Mouse (Mus musculus): ENCODE results near the gene Itsn1.

Gene Itsn1

DNA sequence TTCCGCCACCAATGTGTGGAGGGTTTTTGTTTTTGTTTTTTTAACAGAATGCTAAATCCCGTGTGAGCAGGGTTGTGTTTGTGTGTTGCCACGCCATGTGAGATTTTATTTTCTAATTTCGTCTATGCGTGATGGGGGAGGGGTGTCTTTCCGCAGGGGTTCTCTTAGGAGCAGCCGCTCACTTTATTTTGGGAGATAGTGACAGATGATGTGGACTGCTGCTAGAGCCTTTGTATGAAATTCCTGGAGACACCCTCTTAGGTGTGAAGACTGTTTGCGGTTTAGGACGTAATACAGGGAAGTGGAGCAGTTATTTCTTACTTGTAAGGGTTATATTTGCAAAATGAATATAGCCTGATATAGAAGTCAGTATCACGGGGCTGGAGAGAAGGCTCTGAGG lies 176.9 kb downstream of the Itsn1 start:
- DNase-seq (ENCODE audit: low read depth, low spot score), result no peak

DNA sequence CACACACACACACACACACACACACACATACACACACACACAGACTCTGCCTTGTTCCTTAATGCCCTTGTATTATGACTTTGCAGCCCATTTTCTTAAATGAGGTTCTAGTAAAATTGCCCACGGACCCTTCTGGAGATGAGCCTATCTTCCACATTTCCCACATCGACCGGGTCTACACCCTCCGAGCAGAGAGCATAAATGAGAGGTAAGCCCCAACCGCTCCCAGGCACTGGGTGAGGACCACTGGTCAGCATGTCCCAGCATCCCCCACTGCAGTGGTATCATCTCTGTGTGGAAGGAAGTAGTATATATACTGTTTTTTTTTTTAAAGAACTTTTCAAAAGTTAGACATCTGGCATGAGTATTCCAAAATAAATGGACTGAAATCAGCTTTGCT lies 177.6 kb downstream of the Itsn1 start:
- no peak for DNase-seq (ENCODE audit: low read depth, low spot score)

DNA sequence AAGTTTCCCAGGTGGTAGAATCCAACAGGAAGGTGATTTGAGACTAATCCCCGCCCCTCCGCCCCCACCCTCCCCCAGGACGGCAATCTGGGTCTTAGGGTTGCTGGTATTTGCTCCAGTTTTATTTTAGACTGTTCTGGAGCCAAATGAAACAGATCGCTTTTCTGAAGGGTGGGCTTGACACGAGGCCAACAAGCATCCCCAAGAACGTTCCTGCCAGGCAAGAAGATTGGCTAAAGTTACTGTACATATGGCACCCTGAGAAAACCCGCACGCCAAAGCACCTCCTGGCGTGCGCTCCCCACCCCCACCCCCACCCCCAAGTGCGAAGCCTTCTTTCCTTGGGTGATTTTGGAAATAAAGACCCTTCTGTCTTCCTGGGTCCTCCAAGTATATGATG lies 178.1 kb downstream of the Itsn1 start:
- no peak for DNase-seq (ENCODE audit: low read depth, low spot score)

DNA sequence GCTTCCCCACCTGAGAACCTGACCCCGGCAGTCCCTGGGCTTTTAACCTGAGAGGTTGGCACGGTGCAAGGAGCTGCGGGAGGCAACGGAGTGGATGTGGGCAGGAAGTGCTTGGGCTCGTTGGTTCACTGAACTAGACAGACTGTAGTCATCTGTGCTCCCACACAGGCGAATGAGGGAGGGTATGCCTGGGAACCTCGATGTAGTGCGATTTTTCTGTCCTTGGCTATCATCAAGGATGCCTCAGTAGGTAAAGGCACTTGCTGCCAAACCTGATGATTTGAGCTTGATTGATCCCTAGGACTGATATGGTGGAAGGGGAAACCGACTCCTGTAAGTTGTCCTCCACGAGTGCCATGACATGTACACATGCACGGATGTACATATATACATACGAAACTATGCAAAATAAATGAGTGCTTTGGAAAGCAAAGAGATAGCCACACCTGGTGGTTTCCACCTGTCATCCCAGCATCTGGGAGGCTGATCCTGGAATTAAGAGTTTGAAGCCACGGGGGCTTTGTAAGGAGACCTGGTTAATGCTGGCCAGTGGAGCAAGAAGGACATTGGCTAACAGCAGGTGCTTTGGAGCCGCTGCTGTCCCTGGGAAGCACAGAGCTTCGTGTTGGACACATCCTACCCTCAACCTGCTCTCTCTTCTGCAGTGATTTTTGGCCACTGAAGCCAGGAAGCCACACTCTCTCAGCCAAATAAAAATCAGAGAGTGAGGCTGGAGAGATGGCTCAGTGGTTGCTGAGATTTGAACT lies 180.7 kb downstream of the Itsn1 start:
- no peak for DNase-seq (ENCODE audit: low read depth, low spot score)

DNA sequence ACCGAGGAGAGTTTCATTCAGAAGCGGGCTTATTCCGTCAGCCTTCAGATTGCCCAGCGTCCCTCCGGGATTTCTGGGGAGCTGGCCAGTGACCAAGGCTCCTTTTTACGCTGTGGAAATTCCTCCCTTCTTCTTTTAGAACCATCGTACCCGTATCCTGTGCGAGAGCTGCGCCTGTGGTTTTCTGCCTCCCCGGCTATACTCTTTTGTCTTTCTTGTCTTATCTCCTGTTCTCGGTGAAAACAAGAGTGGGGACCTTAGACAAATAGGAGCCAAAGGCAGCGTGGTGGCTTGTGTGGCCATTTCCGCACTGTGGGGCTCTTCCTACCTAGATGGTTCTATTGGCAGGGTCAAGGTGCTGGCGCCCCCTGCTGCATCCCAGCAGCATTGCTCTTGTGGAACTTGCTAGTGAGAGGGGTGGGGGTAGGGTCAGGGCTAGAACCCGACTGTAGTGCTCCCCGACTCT lies 188.6 kb downstream of the Itsn1 start:
- DNase-seq (ENCODE audit: low read depth, low spot score), result peak; percentile 86

DNA sequence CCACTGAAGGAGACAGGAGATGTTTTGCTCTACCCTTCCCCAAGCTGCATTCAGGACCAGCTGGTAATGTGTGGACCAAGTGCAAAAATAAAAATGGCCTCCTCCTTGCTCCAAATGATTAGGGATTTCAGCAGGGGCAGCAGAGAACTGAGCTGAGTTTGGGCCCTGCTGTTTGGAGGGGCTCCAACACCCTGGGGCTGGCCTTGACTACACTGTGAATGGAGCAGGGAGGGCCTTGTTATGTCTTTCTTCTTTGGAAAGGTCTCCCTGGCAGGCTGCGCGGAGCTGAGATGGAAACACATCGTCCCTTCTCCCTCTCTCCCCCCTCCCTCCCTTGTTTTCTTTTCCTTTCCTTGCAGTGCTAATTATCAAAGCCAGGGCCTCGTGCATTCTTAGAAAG lies 189.4 kb downstream of the Itsn1 start:
- DNase-seq (ENCODE audit: low read depth, low spot score), result no peak

DNA sequence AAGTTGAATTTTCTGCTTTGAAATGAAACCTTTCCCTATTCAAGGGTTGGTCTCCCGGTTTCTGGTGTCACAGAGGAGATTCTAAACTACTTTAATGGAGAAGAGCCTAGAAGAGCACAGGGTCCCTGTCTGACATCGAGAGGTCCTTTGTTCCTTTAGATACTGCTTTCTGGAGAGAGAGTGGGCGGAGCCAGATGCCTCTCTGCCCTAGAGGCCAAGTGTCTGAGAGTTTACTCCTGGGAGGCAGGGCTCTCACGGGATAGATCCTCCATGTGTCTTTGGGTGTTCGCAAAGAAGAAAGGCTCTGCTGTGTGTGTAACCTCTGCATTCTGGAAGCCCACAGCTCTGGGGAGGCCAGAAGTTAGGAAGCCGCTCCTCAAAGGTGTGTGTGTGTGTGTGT lies 190.0 kb downstream of the Itsn1 start:
- peak; percentile 54 for DNase-seq (ENCODE audit: low read depth, low spot score)

DNA sequence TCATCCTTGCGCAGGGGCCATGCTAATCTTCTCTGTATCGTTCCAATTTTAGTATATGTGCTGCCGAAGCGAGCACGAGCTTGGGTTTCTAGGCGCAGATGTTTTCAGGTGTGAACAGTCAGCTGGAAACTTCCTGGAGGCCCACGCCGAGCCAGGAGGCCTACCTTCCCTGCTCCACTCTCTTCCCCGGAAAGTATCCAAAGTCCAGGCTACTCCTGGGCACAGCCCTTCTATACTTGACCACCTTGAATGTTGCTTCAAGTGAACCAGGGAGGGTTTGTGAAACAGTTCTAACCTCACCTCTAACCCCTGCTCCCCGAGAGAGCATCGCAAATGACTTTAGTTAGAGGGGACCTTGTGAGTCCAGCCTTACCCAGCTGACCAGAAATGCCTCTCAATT lies 192.3 kb downstream of the Itsn1 start:
- DNase-seq (ENCODE audit: low read depth, low spot score), result no peak

DNA sequence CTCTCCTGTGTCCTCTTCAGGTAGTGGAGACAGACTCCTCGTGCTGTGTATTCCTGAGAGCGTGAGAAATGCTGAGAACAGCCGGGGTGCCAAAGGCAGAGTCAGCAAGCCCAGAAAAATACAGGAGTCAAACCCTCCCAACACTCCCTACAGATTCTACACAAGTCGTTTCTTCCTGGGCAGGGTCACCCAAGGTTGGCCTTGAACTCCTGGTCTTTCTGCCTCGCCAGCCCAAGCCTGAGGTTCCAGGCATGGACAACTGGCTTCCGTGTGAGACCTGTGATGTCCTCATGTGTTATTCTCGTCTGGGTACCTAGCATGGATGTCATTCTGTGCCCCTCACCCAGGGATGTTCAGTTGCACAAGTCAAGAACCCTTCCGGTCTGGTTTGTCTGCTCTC lies 193.9 kb downstream of the Itsn1 start:
- DNase-seq (ENCODE audit: low read depth, low spot score), result no peak

DNA sequence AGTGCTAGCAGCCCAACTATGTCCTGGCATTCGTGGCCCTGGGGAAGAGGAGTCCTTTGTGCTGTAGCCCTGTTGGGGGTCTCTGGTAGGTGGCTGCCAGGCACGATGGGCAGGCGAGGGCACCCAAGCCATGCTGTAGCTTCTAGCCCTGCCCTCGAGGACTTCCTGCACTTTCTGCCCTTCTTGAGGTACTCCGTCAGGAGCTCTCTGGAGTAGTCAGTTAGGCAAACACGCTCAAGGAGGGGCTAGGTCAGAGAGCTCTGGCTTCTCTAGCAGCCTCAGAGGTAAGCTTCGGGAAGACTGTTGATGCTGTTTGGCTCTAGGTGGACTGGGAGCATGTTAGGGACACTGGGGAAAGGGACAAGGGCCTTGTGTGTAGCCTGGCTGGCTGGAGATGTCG lies 195.3 kb downstream of the Itsn1 start:
- no peak for DNase-seq (ENCODE audit: low read depth, low spot score)

DNA sequence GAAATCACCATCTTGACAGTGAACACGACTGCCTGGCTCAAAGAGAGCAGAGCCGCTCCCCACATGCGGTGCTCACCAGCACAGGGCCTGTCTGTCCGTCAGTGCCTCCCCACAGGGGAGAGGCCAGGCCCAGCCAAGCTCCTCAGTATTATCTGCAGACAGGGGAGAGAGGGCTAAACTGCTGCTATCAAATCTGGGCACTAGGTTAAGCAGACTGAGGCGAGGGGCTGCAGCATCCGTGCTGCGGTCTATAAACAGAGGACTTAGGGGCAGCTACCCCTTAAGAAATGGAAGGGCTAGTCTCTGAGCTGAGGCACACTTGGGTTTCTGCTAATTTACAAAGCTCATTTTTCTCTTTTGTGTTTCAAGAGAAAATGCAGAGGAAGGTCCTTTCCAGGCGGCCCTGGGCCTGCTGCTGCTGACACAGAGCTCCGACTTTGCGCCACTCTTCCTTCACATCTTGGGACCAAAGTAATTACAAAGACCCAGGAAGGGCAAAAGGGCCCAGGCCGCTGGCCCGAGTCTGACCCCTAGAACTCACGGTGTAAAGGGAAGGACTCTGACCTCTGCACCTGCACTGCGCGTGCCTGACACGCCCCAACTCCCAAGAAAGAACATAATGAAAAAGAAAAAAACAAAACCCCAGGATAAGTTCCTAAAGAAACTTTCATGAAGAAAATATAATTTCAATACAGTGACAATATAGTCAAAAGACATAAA lies 199.0 kb downstream of the Itsn1 start:
- no peak for DNase-seq (ENCODE audit: low read depth, low spot score)

DNA sequence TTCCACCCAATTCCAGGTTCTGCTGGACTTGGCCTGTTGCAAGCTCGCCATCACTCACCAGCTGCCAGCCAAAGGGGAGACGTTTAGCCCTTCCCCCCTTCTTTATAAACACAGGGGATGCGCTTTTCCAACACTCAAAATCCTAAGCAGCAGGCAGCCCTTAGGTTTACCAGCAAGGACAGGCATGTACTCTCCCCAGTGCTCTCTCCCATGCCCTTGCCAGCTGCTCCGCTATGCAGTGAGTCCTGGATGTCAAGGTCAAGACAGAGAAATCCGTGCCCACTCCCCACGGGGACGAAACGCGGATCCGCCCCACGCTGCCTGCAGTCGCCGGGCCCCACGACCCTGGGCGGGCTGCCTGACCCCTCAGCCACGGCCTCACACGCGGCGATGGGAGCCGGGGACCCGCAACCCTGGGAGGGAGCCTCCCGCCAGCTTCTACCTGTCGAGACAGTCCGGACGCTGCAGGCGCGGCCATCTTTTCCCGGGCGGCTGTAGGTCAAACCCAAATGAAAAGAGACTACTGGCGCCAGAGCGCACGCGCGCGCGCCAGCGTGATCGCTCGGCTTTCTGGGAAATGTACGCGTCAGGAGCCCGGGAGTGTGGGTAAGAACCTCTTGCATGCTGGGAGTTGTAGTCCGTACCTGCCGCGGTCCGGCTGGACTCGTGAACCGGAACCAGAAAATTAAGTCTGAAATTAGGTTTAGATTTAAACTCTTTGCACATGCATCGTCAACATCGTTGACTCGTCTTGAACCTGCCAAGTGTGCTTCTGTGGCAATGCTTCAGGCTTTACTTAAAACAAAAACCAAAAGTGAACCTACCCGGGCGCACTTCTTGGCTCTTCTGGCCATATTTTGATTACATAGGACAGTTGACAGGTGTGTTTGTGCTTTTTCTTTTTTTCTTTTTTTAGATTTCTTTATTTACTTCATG lies 202.3 kb downstream of the Itsn1 start:
- DNase-seq (ENCODE audit: low read depth, low spot score), result peak; percentile 98

DNA sequence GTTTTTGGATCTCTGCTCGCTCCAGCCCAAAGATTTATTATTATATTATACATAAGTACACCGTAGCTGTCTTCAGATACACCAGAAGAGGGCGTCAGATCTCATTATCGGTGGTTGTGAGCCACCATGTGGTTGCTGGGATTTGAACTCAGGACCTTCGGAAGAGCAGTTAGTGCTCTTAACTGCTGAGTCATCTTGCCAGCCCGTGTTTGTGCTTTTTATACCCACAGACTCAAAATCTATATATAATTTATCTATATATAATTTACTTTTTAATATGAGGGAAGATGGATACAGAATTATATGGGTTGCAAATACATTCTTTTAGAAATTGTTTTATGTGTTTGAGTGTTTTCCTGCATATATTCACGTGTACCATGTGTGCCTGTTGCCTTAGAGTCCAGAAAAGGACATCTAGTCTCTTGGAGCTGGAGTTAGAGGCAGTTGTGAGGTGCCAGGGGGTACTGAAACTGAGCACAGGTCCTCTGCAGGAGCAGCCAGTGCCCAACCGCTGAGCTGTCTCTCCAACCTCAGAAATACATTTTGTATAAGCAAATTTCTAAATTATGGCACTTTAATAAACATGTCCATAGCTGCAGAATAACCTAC lies 203.1 kb downstream of the Itsn1 start:
- DNase-seq (ENCODE audit: low read depth, low spot score), result no peak

DNA sequence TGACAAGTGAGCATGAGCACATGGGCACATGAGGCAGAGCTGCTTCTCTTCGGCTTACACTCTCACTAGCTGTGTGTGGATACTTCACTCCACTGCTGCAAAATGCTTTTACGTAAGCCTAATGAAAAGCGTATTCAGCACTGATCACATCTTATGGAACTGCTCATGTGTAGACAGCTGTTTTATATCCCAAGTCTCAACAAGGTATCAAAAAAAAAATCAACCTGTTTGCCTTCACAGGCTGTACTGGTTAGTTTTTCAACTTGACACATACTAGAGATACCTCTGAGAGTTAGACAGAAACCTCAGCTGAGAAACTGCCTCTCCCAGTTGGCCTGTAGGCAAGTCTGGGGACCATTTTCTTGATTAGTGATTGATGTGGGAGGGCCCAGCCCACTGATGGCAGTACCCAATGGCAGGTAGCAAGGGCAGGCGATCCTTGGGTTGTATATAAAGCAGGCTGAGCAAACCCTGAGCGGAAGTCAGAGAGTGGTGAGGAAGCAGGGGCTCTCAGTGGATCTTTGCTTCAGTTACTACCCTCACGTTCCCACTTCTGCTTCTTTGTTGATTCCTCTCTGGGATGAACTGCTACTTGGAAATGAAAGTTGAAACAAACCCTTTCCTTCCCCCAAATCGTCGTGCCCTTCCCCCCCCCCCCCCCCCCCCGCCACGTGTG lies 203.9 kb downstream of the Itsn1 start:
- DNase-seq (ENCODE audit: low read depth, low spot score), result peak; percentile 56

DNA sequence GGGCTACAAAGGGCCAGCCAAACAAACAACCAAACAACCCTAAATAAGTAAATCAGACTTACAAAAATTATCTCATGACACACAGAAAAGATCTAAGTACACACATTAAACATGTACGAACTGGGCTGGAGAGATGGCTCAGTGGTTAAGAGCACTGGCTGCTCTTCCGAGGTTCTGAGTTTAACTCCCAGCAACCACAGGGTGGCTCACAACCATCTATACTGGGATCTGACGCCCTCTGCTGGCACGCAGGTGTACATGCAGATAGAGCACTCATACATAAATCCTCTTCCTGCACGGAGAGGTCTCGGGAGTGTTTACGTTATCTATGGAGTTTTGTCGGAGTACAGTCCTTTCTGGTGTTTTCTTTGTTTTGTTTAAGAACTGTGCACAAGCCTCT lies 206.0 kb downstream of the Itsn1 start:
- peak; percentile 96 for DNase-seq (ENCODE audit: low read depth, low spot score)

DNA sequence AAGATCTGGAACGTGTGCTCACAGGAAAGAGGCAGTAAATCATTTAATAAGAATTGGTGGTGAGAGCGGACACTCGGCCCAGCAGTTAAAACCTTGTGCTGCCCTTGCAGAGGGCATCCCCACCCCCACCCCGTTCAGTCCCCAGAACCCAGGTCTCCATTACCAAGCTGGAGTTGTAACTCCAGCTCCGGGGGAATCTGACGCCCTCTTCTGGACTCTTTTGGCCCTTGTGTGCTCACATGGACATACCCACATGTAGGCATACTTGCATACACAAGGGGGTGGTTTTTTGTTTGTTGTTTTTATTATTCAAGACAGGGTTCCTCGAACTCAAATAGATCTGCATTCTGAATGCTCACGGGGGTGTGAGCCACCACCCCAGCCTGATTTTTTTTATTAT lies 206.6 kb downstream of the Itsn1 start:
- DNase-seq (ENCODE audit: low read depth, low spot score), result peak; percentile 72

DNA sequence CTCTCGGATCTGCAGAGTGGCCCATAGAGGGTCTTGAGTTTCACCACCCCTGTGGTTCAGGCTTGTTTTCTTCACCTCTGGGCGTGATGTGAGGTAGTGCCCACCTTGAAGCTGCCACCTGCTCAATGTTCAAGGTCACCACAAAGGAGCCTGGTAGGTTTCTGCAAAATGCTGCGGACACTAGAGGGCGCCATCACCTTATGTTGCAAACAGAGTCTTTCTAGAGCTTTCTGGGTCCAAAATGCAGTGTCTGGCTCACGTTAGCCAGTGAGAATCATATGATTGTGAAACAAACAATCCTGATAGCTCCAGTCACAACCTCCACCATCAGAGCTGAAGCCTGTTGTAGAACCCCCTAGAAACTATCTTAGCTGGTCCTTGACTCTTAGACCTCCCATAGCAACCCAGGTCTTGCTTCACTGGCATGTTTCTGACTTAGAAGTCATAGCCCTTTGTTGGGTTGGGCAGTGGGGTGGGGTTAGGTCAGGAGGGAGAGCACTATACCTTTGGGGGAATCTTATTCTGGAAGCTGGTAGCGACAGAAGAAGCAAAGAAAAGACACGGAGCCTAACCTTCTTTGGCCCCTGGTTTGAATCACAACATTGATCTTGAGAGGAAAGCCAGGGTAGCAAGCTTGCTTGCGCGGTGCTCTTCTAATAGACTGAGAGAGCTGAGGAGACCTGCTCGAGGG lies 207.4 kb downstream of the Itsn1 start:
- DNase-seq (ENCODE audit: low read depth, low spot score), result peak; percentile 93

DNA sequence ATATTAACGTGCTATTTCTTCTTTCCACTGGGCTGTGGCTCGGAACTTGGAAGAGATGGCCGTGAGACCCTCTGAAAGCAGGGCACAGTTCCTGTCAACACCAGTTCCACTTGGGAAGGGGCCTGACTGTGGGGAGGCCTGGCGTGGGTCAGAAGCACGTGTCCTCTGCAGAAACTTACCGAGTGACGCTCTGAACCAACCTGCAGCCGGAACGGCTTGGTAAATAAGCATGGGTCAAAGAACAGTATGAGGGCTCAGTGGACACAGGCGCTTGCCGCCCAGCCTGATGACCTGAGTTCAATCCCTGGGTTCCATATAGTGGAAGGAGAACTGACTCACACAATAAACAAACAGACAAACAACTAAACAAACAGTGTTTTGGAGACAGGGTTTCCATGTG lies 208.2 kb downstream of the Itsn1 start:
- no peak for DNase-seq (ENCODE audit: low read depth, low spot score)

DNA sequence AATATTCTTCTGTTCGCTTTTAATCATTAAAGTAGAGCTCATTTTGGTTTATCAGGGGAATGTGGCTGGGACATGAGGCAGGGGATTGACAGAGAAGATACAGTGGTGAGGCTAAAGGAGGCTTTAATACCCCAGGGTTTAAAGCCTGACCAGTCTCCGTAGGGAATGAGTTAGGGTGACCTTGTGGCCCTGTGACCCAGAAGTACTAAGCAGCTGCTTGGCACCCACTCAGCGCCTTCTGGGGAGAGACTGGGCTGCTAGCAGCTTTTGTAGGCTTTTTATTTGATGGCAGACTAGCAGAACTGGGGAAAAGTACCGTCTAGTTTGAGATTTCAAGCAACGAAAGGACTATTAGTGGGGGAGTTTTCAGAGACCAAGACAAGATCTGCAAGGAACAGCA lies 209.1 kb downstream of the Itsn1 start:
- DNase-seq (ENCODE audit: low read depth, low spot score), result no peak

DNA sequence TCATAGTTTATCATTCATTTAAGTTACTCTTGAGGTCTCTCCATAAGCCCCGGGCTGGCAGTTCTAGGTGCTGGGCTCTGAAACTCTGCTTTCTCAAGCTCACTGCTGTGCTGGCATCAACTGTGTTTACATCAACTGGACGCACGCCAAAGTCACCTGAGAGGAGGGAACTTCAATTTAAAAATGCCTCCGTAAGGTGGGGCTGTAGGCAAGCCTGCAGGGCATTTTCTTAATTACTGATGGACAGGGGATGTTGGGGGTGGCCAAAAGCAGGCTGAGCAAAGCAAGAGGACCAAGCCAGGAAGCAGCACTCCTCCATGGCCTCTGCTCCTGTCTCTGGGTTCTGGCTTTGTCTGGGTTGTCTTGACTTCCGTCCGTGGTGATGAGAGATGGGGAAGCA lies 211.6 kb downstream of the Itsn1 start:
- DNase-seq (ENCODE audit: low read depth, low spot score), result no peak

DNA sequence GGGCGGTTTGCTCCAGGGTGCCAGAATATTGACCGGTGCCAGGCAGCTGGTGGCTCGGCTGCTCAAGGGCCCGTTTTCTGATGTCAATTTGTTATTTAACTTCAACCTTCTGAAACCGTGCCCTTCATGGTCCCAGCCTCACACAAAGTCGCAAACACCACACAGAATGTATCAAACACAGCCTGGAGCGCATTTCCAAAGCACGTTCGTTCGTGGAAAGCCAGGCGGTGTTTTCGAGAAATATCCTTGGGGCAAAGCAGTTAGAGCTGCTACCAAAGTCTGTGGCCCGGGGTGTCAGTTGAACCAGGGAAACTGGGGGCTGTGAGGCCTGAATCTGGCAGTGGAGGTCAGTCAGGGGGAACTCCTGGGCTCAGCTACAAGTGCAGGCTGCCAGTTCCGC lies 213.1 kb downstream of the Itsn1 start:
- no peak for DNase-seq (ENCODE audit: low read depth, low spot score)
